Mouse (Mus musculus) hindlimb bud, embryonic 11.5 days (tissue): ENCODE measurements around the gene Hbq1b.
"Not testable (repeated sequence)": the region's sequence is repeated elsewhere in the genome, so short reads cannot be mapped to it uniquely, and the experiment has no call there.

ENCODE experiments used
- DNase-seq: peaks from one replicate; pipeline ENCODE4 v3.0.0-alpha.2; 2012; ENCODE audit warnings: low read depth, low spot score; ENCODE audit errors: extremely low spot score

Gene Hbq1b

GRCm38 (mm10) chr11:32298532-32298918 is 11.8 kb downstream of the Hbq1b start:
- no peak for DNase-seq

DNA sequence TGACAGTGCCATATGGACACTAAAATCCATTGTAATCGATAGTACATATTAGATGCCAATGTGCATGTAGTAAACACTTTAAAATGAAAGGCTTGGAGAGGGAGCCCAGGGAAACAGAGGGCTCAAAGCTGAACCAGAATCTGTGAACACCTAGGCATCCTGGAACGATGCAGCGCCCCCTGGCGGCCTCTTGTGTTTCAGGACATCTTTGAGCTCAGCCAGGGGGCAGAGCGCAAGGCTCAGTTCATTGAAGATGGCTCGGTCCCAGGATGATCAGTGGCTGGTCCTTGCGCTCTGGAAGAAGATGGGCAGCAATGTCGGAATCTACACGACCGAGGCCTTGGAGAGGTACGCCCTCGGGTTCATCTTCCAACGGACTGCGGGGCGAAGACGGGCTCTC is 13.1 kb downstream of the Hbq1b start, which contains the start of gene Hbq1a:
Hbq1a (plus strand) TSS at position 205 of the 400 bp plus-strand sequence.
- DNase-seq, result not testable (repeated sequence)

GRCm38 (mm10) chr11:32300279-32301267 is 13.8 kb downstream of the Hbq1b start:
- no peak for DNase-seq

DNA sequence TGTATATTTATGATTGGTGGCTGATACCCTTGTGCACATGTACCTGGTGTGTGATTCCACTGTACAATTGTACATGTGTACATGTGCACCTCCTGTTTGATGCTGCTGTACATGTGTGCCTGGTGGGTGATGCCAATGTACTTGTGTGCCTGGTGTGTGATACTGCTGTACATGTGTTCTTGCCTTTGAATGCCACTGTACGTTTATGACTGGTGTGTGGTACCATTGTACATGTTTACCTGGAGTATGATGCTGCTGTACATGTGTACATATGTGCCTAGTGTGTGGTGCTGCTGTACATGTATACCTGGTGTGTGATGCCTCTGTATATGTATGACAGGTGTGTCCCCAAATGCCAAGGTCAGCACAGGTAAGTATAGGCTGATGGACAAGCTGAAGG is 14.7 kb downstream of the Hbq1b start:
- DNase-seq, result no peak

DNA sequence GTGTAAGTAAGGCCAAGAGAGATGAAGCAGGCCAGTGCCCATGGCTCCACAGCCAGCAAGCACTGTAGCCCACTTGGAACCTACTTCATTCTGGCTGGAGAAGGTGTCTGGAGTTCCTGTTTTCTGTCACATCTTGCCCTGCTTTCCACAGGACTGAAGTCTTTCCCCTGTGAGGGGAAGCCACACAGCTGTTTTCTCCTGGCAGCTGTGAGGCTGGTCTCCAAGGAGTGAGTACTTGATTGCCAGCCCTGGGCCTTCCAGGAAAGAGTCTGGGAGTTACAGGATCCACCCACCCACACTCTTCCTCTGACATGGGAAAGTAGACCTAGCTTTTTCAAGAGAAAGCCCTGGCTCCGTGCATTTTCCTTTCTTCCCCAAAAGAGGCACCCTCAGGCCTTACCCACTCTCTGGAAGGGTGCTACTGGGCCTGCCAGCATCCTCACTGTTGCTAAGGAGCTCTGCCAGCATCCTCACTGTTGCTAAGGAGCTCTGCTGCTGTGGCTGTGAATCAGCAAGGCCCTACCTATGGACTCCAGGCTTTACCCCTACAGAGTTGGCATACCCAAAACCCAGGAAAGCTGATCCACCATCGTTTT is 16.2 kb downstream of the Hbq1b start:
- no peak for DNase-seq

DNA sequence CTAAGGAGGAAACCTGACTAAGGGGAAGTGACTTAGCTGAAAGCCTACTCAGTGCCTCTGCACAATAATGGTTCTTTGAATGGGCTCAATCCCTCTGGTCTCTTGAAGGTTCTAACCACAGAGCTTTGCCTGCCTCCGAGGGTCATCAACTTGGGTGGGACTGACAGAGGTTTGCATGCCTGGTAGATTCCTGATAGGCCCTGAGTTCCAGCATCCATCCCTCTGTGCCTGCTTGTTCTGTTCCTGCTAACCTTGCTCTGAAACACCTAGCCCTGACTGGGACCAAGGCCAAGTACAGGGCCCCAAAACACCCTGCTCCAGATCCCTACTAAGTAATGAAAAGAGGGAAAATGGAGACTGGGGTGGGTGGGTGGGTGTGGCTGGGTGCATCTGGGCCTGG is 16.7 kb downstream of the Hbq1b start:
- DNase-seq, result no peak

- DNase-seq, result no peak
These were observed 20.2 kb downstream of the Hbq1b start for GRCm38 (mm10) chr11:32307006-32307405.

- no peak for DNase-seq
These were observed 22.7 kb downstream of the Hbq1b start for GRCm38 (mm10) chr11:32309446-32309845.

GRCm38 (mm10) chr11:32309928-32310327 is 23.2 kb downstream of the Hbq1b start:
- no peak for DNase-seq

DNA sequence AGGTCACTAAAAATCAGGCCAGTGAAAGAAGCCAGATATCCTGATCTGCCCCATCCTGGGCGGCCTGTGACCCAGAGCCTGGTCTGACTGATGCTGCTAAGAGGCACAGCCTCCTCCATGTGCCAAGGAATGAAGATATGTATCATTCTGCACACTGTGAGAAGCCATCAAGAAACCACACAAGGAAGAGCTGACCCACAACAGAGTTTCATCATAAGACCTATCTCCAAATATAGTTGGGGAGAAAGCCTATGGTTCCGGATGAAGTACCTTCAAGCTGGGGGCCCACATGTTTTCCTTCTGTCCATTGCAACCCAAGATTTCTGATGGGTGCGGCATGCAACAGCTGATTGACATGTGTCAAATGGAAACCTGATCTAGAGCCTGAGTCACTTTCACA is 29.2 kb downstream of the Hbq1b start:
- no peak for DNase-seq

DNA sequence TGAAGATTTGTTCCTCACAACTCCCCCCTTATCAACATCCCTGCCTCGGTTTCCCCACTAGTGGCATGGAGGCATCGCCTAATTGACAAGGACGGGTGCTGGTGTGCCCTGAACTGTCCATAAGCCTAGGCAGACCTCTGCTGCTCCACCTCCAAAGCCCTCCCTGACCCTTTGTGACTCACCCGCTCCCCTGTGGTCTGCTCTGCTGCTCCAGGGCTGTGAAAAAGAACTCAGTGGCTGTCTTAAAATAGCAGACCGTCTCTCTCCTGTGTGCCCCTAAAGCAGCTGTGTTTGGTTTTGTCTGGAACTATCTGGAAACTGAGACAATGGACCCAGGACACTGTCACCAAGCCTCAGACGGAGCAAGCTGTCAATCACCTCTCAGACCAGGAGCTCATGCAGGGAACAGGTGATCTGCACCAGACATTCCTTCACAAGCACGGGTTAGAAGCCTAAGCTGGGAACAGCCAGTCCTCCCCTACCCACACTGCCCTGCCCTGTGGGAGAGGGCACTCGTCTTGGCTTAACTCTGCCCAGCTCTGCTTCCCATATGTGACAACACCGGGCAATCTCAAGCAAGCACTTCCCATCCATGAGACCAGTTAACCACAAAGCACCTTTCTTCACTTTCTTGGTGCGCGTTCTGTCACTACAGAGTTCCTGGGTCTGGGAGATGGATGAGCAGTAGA is 33.9 kb downstream of the Hbq1b start:
- no peak for DNase-seq

DNA sequence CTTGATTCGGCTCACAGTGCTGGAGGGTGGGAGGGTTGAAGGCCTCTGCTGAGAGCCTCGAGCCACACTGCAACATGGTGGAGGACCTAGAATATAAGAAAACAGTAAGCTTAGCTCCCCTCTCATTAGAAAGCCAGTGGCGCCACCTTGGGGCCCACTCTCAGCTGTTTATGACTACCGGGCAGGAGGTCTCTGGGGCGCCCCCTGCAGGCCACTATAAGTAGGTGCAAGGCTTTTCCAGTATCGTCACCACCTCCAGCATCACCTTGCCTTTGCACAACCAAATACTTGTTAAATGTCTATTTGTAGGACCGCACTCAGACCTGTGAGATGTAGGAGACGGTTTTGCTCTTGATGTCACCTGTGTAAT is 34.4 kb downstream of the Hbq1b start:
- DNase-seq, result no peak

DNA sequence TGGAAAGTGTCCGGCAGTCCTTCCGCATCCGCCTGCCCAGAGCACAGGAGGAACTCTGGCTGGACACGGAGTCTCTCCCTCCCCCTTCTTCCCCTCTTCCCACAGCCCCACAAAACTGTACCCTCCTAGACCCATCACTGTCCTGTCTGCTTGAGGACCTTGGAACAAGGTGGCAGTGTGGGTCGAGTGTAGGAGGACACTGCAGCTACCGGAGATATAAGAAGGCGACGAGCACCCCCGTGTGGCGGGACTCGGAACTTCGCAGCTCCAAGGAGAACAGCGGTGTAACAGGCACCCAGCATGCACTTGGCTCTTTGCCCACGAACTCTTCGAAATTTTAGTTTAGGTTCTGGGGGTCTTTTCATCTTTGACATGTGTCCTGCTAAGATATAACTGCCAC is 37.8 kb downstream of the Hbq1b start:
- peak; percentile 57 for DNase-seq

DNA sequence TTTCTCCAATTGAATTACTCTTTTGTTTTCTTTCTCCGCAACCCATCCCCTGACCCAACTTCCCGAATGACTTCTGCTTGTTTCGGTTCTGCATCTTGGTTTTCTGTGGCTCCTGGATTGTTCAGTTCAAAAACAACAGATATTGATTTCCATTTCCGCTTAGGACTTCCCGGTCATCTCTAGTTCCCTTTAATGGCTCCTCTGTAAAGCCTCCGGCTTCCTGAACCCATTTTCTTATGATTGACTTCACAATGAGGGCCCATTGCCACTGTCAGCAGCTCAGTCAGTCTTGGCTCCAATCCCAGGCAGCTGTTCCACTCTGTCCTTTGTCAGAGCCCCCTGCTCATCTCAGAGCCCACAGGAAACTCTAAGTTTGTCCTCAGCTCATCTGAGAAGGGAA is 44.3 kb downstream of the Hbq1b start:
- DNase-seq, result no peak

- no peak for DNase-seq
These were observed 45.1 kb downstream of the Hbq1b start for GRCm38 (mm10) chr11:32331861-32332260.

DNA sequence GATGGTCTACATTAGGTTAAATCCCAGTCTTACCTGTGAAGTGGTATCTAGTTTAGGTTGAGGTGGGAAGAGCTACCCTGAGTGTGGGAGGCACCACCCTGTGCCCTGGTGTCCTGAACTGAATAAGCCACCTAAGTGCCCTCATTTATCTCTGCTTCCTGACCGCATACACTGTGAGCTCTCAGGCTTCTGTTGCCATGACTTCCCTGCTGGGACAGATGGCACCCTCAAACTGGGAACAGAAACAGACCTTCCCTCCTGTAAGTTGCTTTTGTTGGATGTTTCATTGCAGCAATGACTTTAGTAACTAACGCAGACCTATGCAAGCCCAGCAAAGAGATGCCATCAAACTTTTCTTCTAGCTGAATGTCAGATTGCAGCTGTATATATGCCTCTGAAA is 46.5 kb downstream of the Hbq1b start:
- no peak for DNase-seq

- no peak for DNase-seq
These were observed 49.7 kb downstream of the Hbq1b start for GRCm38 (mm10) chr11:32336435-32336907.
